Mouse (Mus musculus): ENCODE measurements around the gene Prr12. TPM values are rescaled to one million over a fixed set of nuclear protein-coding genes. Genes with fewer than 3 reads are reported as not detected.

The Prr12 gene
- total and polyA plus RNA-seq, 3 experiments, result 2.0 to 91.6 (median 42.4) TPM

DNA sequence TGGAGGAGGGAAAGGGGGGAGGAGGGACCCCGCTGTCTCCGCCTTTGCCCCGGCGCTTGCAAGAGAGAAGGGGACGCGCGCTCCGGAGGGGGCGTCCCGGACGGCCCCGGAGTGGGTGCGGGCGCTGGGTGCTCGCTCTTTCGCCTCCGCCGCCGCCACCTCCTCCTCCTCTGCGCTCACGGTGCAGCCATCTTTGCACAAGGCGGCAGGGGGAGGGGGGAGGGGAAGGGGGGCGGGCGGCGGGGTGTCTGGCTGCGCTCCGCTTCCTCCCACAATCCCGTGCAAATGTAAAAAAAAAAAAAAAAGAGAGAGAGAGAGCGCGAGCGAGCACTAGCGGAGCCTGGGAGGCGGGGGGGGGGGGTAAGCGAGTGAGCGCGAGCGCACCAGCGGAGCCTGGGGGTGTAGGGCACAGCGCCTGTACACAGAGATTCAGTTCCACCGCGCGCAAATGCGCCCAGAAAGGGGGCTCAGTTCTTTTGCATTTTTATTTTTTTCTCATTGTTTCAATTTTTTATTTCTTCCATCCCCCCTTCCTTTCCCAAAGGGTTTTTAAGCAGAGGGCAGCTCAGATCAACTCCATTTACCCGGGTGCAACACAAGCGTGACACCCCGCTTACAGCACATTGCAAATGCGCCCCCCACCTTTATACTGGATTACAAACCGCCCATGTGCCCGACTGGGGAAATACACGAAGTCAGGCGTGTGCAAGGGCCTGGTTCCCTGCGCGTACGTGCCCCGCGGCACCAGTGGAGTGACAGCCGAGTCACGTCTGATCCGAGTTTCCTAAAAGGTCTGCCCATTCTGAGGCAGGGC is 643 bp upstream of the Prr12 start:
- no peaks in the 10 kb centered on the region for H3K27me3 ChIP-seq (ENCODE audit: insufficient read depth, low read length)
- peak; percentile 82 for DNase-seq (ENCODE audit: low spot score)
- peak overlapping the region; percentile 85 for H3K4me3 ChIP-seq (ENCODE audit: low read depth, low read length)
- peaks cover 47% of the 10 kb centered on the region for H3K4me1 ChIP-seq (ENCODE audit: insufficient read depth, low read depth, low read length)
- TF ChIP-seq GATA1 (IDR thresholded peaks at IDR 0.05; ENCODE audit: borderline replicate concordance, low read length) (no peak), TAL1 (conservative IDR thresholded peaks at IDR 0.05; ENCODE audit: low read depth, low read length) (no peak), GATA2 (IDR thresholded peaks at IDR 0.05; ENCODE audit: borderline replicate concordance, low read depth, low read length) (no peak), CTCF (IDR thresholded peaks at IDR 0.05; ENCODE audit: low read depth, low read length) (no peak), POLR2AphosphoS5 (IDR thresholded peaks at IDR 0.05; ENCODE audit: insufficient replicate concordance, low read depth, low read length) (no peak)
- peaks cover 36% of the 10 kb centered on the region for H3K36me3 ChIP-seq (replicated peaks)
- no peaks in the 10 kb centered on the region for H3K9me3 ChIP-seq (replicated peaks)
- ATAC-seq (ENCODE audit: extremely low read depth, insufficient number of reproducible peaks, low FRiP score, poor library complexity, severe bottlenecking), result peak; percentile 12; the same call in 1 of the 2 replicates

GRCm38 (mm10) chr7:45052181-45052861 is 360 bp downstream of the Prr12 start:
- Histone ChIP-seq H3K9me3 (replicated peaks) (no peaks in the 10 kb centered on the region), H3K36me3 (replicated peaks) (peaks cover 44% of the 10 kb centered on the region), H3K27me3 (ENCODE audit: insufficient read depth, low read length) (no peaks in the 10 kb centered on the region), H3K4me1 (ENCODE audit: insufficient read depth, low read depth, low read length) (peaks cover 54% of the 10 kb centered on the region), H3K4me3 (ENCODE audit: low read depth, low read length) (peak overlapping the region; percentile 85)
- TF ChIP-seq GATA2 (IDR thresholded peaks at IDR 0.05; ENCODE audit: borderline replicate concordance, low read depth, low read length), result no peak
- DNase-seq (ENCODE audit: low spot score), result peak; percentile 40
- no peak for ATAC-seq (ENCODE audit: extremely low read depth, insufficient number of reproducible peaks, low FRiP score, poor library complexity, severe bottlenecking)

- ATAC-seq (ENCODE audit: extremely low read depth, insufficient number of reproducible peaks, low FRiP score, poor library complexity, severe bottlenecking) (no peak), DNase-seq (ENCODE audit: low spot score) (no peak)
- H3K4me3 ChIP-seq (ENCODE audit: low read depth, low read length), result peak overlapping the region; percentile 85
- H3K27me3 ChIP-seq (ENCODE audit: insufficient read depth, low read length), result no peaks in the 10 kb centered on the region
- TF ChIP-seq GATA1 (IDR thresholded peaks at IDR 0.05; ENCODE audit: borderline replicate concordance, low read length), result no peak
- TF ChIP-seq GATA2 (IDR thresholded peaks at IDR 0.05; ENCODE audit: borderline replicate concordance, low read depth, low read length), result no peak
- TF ChIP-seq POLR2AphosphoS5 (IDR thresholded peaks at IDR 0.05; ENCODE audit: insufficient replicate concordance, low read depth, low read length), result no peak
- no peak for TF ChIP-seq TAL1 (conservative IDR thresholded peaks at IDR 0.05; ENCODE audit: low read depth, low read length)
- no peak for TF ChIP-seq CTCF (IDR thresholded peaks at IDR 0.05; ENCODE audit: low read depth, low read length)
- peaks cover 51% of the 10 kb centered on the region for H3K36me3 ChIP-seq (replicated peaks)
- H3K4me1 ChIP-seq (ENCODE audit: insufficient read depth, low read depth, low read length), result peaks cover 58% of the 10 kb centered on the region
- H3K9me3 ChIP-seq (replicated peaks), result no peaks in the 10 kb centered on the region
Measured at GRCm38 (mm10) chr7:45051601-45051974, 1.1 kb downstream of the Prr12 start.

DNA sequence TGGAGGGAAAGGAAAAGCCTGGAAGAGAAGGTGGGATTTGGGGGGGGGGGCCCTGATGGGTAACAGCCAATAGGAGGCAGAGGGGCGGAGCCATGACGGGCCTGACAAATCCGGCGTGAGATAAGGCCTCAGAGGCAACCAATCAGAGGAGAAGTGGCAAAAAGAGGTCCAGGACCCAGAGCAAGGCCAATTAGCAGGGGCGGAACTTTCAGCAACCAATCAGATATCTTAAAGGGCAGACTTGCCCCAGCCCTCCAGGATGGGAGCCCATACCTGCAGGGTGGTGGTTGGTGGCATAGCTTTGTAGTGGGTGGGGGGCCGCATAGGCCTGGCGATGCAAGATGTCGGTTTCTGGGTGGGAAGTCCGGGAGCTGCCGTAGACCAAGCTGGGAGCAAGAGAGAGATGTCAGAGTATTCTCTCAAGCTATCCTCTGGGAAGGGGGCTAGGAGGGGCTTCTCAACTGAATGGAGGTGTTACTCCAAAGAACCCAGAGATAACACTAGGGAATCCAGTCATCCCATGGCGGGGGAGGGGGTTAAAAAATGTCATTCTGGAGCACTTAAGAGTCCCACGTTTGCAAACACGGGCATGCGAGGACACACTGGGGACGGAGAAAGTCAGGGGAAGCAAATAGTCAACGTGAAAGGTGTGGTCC is 1.6 kb downstream of the Prr12 start:
- peaks cover 57% of the 10 kb centered on the region for H3K36me3 ChIP-seq (replicated peaks)
- H3K27me3 ChIP-seq (ENCODE audit: insufficient read depth, low read length), result no peaks in the 10 kb centered on the region
- no peaks in the 10 kb centered on the region for H3K9me3 ChIP-seq (replicated peaks)
- peak overlapping the region; percentile 85 for H3K4me3 ChIP-seq (ENCODE audit: low read depth, low read length)
- DNase-seq (ENCODE audit: low spot score), result peak; percentile 83
- H3K4me1 ChIP-seq (ENCODE audit: insufficient read depth, low read depth, low read length), result peaks cover 58% of the 10 kb centered on the region
- no peak for TF ChIP-seq TAL1 (conservative IDR thresholded peaks at IDR 0.05; ENCODE audit: low read depth, low read length)
- TF ChIP-seq GATA1 (IDR thresholded peaks at IDR 0.05; ENCODE audit: borderline replicate concordance, low read length), result no peak
- TF ChIP-seq POLR2AphosphoS5 (IDR thresholded peaks at IDR 0.05; ENCODE audit: insufficient replicate concordance, low read depth, low read length), result no peak
- TF ChIP-seq GATA2 (IDR thresholded peaks at IDR 0.05; ENCODE audit: borderline replicate concordance, low read depth, low read length), result no peak
- no peak for TF ChIP-seq CTCF (IDR thresholded peaks at IDR 0.05; ENCODE audit: low read depth, low read length)
- peak; percentile 47 for ATAC-seq (ENCODE audit: extremely low read depth, insufficient number of reproducible peaks, low FRiP score, poor library complexity, severe bottlenecking)

- ATAC-seq (ENCODE audit: extremely low read depth, insufficient number of reproducible peaks, low FRiP score, poor library complexity, severe bottlenecking) (no peak), DNase-seq (ENCODE audit: low spot score) (no peak)
- Histone ChIP-seq H3K27me3 (ENCODE audit: insufficient read depth, low read length) (no peaks in the 10 kb centered on the region), H3K9me3 (replicated peaks) (no peaks in the 10 kb centered on the region), H3K36me3 (replicated peaks) (peaks cover 76% of the 10 kb centered on the region), H3K4me1 (ENCODE audit: insufficient read depth, low read depth, low read length) (peaks cover 53% of the 10 kb centered on the region), H3K4me3 (ENCODE audit: low read depth, low read length) (no peak overlapping the region)
- TF ChIP-seq GATA2 (IDR thresholded peaks at IDR 0.05; ENCODE audit: borderline replicate concordance, low read depth, low read length) (no peak), CTCF (IDR thresholded peaks at IDR 0.05; ENCODE audit: low read depth, low read length) (no peak), GATA1 (IDR thresholded peaks at IDR 0.05; ENCODE audit: borderline replicate concordance, low read length) (no peak), POLR2AphosphoS5 (IDR thresholded peaks at IDR 0.05; ENCODE audit: insufficient replicate concordance, low read depth, low read length) (no peak), TAL1 (conservative IDR thresholded peaks at IDR 0.05; ENCODE audit: low read depth, low read length) (no peak)
Measured at GRCm38 (mm10) chr7:45048923-45049657, 3.6 kb downstream of the Prr12 start.
